Mouse (Mus musculus) G1E (cell line): ENCODE results near the gene Hoxa11.

Source experiments
- CTCF ChIP-seq: IDR thresholded peaks from 2 replicates; pipeline ENCODE4 v1.5.1; 2012; ENCODE audit warnings: low read depth, low read length, inconsistent platforms, mixed read lengths
- GATA1 ChIP-seq: IDR thresholded peaks from 2 replicates; pipeline ENCODE4 v1.6.1; 2012; ENCODE audit warnings: borderline replicate concordance, low read length, inconsistent platforms, mixed read lengths
- TAL1 ChIP-seq: conservative IDR thresholded peaks from 2 replicates; pipeline ENCODE4 v1.6.1; 2012; ENCODE audit warnings: low read depth, low read length, inconsistent platforms, mixed read lengths

DNA sequence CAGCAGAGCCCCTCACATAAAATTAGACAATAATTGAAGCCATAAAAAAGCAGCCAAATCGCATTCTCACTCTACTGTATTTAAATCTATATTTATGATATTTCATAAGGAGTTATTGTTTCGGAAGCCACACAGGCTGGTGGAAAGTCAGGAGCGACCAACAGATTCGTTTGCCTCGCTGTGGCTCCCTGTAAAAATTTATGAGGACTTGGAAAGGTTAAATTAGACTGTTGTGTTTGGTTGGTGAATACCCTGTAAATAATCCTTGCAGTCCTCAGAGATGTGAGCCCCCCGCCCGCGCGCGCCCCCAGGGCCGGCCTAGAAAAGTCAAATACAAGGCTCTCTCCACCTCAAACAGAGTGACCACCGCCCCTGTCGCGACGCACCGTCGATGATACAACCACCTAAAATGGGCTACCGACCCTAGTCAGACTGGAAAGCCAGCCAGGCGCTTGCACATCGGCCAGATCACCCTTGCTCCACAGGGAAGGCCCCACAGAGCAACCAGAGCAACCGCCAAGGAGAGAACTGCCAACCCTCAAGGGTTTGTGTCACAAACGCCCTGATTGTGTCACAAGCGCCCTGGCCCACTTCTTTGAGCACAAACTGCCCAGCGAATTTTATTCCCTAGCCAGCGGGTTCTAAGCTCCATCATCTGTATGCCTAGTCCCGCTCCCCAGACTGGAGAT is 18.9 kb downstream of the Hoxa11 start:
- no peak for TF ChIP-seq CTCF
- TF ChIP-seq GATA1: no peak
- TF ChIP-seq TAL1: no peak
